11 mouse cellular contexts compared by ENCODE assay signal in genomic region chr5:108675251-108675816, GRCm38 (mm10). TPM values are rescaled to one million over a fixed set of nuclear protein-coding genes. Genes with fewer than 3 reads are reported as not detected.
DNase-seq lines count a peak whose midpoint lies in the region; ATAC-seq lines count a peak whose summit lies in the region.
"Had no signal": no experiment of that assay in that cellular context is flagged by ENCODE, and none has a peak within 500 bp of the region (broad histone marks: within the 10 kb centered on the region; RNA-seq: fewer than 3 reads in every experiment).

Gene Slc26a1 (minus strand): TSS chr5:108675569.

- no peaks in the 10 kb centered on the region for H3K27me3 ChIP-seq in liver, embryonic 13.5 days
- H3K27me3 ChIP-seq: lung, embryonic 15.5 days; midbrain, embryonic 15.5 days had no signal

- H3K27ac ChIP-seq in liver, embryonic 13.5 days = peak within 1 kb of the TSS; percentile 96
- H3K27ac ChIP-seq: lung, embryonic 15.5 days had no signal

- 27% methylated on average over 9 of the region's 9 CpGs for WGBS in liver, embryonic 13.5 days (ENCODE audit: insufficient replicate concordance)

- peak within 1 kb of the TSS; percentile 60 for H3K4me3 ChIP-seq in liver, embryonic 13.5 days (replicated peaks)
- H3K4me3 ChIP-seq: lung, embryonic 15.5 days; midbrain, embryonic 15.5 days had no signal

- DNase-seq in adrenal gland, postnatal 14 days = no peak
- no peak for DNase-seq in adrenal gland, postnatal 25 days
- peak; percentile 79 for DNase-seq in c-Kit-positive CD71-positive TER-119-positive erythroid progenitor cells, embryonic 14.5 days (ENCODE audit: low spot score)
- peak; percentile 83 to 90 for DNase-seq in kidney, adult 8-10 months
- peak; percentile 65 for DNase-seq in liver, embryonic 13.5 days
- DNase-seq in lung, adult 18-20 months = no peak
- no peak for DNase-seq in cerebellum, adult 11-12 months
- DNase-seq: cerebellum, adult 18-20 months had no signal

- peak within 1 kb of the TSS; percentile 75 for H3K4me2 ChIP-seq in liver, embryonic 13.5 days
- H3K4me2 ChIP-seq: lung, embryonic 15.5 days had no signal

- ATAC-seq in liver, embryonic 13.5 days (ENCODE audit: low read depth) = peak; percentile 57
- no peak for ATAC-seq in megakaryocyte, adult 5-6 weeks (ENCODE audit: poor library complexity, severe bottlenecking)
- ATAC-seq: midbrain, embryonic 15.5 days had no signal

- H3K9me3 ChIP-seq in liver, embryonic 13.5 days (replicated peaks) = no peaks in the 10 kb centered on the region
- H3K9me3 ChIP-seq: lung, embryonic 15.5 days; midbrain, embryonic 15.5 days had no signal

- H3K4me1 ChIP-seq in liver, embryonic 13.5 days (replicated peaks) = peaks cover 96% of the 10 kb centered on the region

- H3K36me3 ChIP-seq in liver, embryonic 13.5 days = peaks cover 31% of the 10 kb centered on the region
- H3K36me3 ChIP-seq: midbrain, embryonic 15.5 days had no signal

- peak within 1 kb of the TSS; percentile 79 for H3K9ac ChIP-seq in liver, embryonic 13.5 days
- H3K9ac ChIP-seq: lung, embryonic 15.5 days; midbrain, embryonic 15.5 days had no signal

RNA-seq across cellular contexts. Expression of gene Slc26a1, which starts in this region (rescaled TPM):
- 0.98 and 16.7 TPM in 2 replicates for total RNA-seq in adrenal gland, postnatal 14 days (2021)
- total RNA-seq in adrenal gland, postnatal 25 days (2021) = 0.15 and 1.1 TPM in 2 replicates
- 12.0 and 12.7 TPM in 2 replicates for polyA plus RNA-seq in liver, embryonic 13.5 days (2015; fragmentation: Nextera tagmentation; extraction: Ambion mirVana)
- 0.02 and 0.57 TPM in 2 replicates for total RNA-seq in megakaryocyte, adult 5-6 weeks (2015)
- 0.04 and 0.77 TPM in 2 replicates for total RNA-seq in megakaryocyte, adult 5-6 weeks (2017)

Comparison
In these comparisons a context has a peak if more than half of its experiments do, and no peak if none do; other contexts are left out.
1. DNase-seq: peak in c-Kit-positive CD71-positive TER-119-positive erythroid progenitor cells, embryonic 14.5 days (single experiment), kidney, adult 8-10 months (2 of 2) and liver, embryonic 13.5 days (single experiment); none in adrenal gland, postnatal 14 days (single experiment), adrenal gland, postnatal 25 days (single experiment), lung, adult 18-20 months (0 of 2) and cerebellum, adult 11-12 months (single experiment).